Mouse (Mus musculus) liver, embryonic 14.5 days (tissue): Measurements from ENCODE around the gene Cntnap5c.

Experiments
- CTCF ChIP-seq: IDR thresholded peaks from 2 replicates; pipeline ENCODE4 v1.5.1; 2016; ENCODE audit warnings: antibody characterized with exemption, low read depth, control low read depth
- EP300 ChIP-seq: IDR thresholded peaks from 2 replicates; pipeline ENCODE4 v1.6.1; 2016; ENCODE audit warnings: antibody characterized with exemption, low read depth

GRCm38 (mm10) chr17:57767306-57767705 lies 2.1 kb upstream of the Cntnap5c start:
- no peak for TF ChIP-seq CTCF
- no peak for TF ChIP-seq EP300
